Mouse (Mus musculus): ENCODE data around the gene Ormdl2.
"Not testable (repeated sequence)": the region's sequence is repeated elsewhere in the genome, so short reads cannot be mapped to it uniquely, and the experiment has no call there.

Gene Ormdl2

DNA sequence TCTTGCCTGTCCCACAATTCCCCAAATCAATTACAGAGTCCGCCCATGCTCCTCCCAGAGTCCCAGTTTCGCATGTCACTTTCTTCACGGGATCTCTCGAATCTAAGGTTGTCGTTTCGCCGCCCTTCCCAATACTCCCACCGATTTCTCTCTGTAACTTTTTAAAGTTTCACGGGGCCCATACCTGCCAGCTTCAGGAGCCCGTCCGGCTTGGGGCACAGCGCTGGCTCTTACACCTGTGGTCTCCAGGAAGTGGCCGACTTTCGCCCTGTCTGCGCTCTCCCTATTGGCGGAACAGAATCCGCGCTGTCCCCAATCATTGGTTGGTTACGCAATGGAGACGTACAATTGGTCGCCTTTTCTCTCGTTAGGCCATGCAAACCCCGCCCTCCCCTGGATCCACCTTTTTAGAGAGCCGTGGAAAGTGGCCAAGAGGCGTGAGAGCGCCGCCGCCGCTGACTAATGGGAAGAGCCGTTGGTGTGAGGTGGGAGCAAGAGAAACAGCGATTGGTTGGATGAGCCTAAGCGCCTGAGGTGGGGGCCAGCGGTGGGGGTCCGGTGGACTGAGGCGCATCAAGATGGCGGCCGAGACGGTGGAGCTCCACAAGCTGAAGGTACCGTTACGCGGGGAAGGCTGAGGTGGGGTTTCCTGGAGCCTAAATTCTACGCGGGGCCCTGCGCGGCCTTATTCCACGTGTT is at the start of gene Ormdl2:
Gene Ormdl2 (minus strand): TSS at position 288 of the 699 bp plus-strand sequence.
- peak; percentile 99 for DNase-seq (ENCODE audit: low read depth, low spot score)

DNA sequence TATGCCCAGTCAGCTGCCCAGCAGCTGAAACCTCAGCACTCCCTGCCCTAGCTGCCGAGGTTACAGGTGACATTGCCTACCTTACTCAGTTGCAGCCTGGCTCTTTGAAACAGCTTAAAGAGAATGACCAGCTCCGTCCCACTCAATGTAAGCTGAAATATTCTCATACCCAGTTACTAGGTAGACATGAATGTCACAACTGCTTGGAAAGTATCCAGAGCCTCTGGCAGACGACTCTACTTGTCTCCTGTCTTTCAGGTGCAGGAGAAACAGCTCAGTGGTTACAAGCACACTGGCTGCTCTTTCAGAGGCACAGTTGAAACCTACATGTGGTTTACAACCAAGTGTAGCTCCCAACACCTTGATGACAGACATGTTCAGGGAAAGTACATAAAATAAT is 48.9 kb upstream of the Ormdl2 start:
- DNase-seq (ENCODE audit: low read depth, low spot score): no peak

- no peak for DNase-seq (ENCODE audit: low read depth, low spot score)
Observed at GRCm38 (mm10) chr10:128866518-128866917, 45.1 kb upstream of the Ormdl2 start.

DNA sequence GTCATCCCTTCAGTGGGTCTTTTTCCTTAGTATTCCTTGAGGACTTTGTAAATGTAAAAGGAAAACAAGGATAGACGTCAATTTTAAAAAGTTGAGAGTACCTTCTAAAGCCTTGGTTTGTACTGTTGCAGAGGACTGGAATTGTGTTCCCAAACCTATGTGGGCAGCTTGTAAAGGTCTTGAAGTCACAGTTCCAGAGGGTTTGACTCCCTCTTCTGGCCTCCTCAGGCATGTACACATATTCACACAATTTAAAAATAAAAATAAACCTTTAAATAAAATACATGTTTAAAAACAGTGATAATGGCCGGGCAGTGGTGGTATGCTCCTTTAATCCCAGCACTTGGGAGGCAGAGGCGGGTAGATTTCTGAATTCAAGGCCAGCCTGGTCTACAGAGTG is 44.6 kb upstream of the Ormdl2 start:
- DNase-seq (ENCODE audit: low read depth, low spot score): peak; percentile 9

DNA sequence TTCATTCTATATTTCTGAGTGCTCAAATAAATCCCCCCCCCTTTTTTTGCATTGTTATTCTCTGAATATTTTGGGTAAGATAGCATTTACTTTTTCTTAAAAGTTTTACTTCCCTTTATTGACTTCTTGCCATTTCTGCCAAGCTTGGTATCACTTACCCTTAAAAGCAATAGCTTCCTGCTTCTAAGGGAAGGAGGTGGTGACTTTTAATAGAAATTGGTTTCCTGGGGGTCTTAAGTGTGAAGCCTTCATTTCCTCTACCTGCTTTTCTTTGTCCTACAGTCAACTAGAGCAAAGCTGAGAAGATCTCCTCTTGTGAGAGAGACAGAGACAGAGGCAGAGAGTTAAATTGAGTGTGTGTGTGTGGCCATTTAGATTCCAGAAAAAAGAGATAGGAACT is 39.7 kb upstream of the Ormdl2 start:
- no peak for DNase-seq (ENCODE audit: low read depth, low spot score)

GRCm38 (mm10) chr10:128850339-128850738 is 28.9 kb upstream of the Ormdl2 start:
- DNase-seq (ENCODE audit: low read depth, low spot score): no peak

- DNase-seq (ENCODE audit: low read depth, low spot score): no peak
Observed at GRCm38 (mm10) chr10:128848426-128848825, 27.0 kb upstream of the Ormdl2 start.

DNA sequence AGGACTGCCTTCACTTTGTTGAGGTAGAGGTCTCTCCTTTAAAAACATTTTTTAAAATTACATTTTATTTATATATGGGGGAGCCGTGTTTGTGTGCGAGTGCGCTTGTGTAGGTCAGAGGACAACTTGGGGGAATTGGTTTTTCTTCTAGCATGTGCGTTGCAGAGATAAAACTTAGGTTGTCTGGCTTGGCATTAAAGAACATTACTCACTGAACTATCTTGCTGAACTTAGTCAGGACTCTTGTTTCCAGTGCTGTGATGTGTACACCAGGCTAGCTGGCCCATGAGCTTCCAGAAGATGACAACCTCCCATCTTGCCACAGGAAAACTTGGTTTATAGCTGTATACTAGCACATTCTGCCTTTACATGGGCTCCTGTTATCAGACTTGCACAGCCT is 25.2 kb upstream of the Ormdl2 start:
- DNase-seq (ENCODE audit: low read depth, low spot score): no peak

- peak; percentile 11 for DNase-seq (ENCODE audit: low read depth, low spot score)
Observed at GRCm38 (mm10) chr10:128845516-128845915, 24.1 kb upstream of the Ormdl2 start.

GRCm38 (mm10) chr10:128843260-128843659 is 21.8 kb upstream of the Ormdl2 start:
- DNase-seq (ENCODE audit: low read depth, low spot score): no peak

DNA sequence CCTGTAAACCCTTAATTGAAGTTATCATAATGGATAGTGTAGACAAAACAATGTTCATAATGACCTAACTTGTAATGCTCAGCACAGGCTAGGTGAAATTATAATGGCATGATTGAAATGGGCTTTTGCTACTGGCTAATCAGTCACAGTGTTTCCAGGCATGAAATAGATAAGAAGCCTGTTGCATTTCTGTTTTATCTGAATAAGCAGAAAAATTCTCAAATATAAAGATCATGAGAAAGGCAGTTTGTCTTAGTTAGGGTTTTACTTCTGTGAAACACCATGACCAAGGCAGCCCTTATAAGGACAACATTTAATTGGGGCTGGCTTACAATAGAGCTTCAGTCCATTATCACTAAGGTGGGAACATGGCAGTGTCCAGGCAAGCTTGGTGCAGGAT is 19.2 kb upstream of the Ormdl2 start:
- no peak for DNase-seq (ENCODE audit: low read depth, low spot score)

- DNase-seq (ENCODE audit: low read depth, low spot score): no peak
Observed at GRCm38 (mm10) chr10:128839434-128839833, 18.0 kb upstream of the Ormdl2 start.

- DNase-seq (ENCODE audit: low read depth, low spot score): no peak
Observed at GRCm38 (mm10) chr10:128837400-128837799, 16.0 kb upstream of the Ormdl2 start.

DNA sequence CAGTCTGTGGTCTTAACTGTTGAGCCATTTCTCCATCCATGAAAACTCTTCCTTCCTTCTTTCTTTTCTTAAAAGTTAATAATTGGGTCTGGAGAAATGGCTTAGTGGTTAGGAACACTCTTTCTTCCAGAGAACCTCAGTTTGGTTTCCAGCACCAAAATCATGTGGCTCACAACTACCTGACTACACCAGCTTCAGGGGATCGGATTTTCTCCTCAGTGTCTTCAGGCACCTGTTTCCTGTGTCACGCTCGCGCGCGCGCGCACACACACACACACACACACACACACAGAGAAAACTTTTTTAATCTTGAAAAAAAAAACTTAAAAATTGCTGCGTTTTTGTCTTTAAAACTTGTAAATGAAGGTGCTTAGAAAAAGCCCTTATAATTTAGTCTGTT is 2.4 kb upstream of the Ormdl2 start:
- peak; percentile 21 for DNase-seq (ENCODE audit: low read depth, low spot score)

DNA sequence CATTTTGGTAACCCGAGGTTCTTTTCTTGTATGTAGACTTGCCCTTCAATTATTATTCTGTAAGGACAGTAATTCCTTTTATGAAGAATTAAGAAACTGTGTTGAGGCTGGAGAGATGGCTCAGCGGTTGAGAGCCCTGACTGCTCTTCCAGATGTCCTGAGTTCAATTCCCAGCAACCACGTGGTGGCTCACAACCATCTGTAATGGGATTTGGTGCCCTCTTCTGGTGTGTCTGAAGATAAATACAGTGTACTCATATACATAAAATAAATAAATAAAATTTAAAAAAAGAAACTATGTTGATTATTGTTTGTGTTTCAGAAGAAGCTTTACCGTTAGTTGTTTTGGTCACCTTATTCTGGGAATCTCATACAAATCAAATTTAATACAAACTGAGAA is 1.6 kb upstream of the Ormdl2 start:
- DNase-seq (ENCODE audit: low read depth, low spot score): not testable (repeated sequence)

GRCm38 (mm10) chr10:128822135-128822534 is 690 bp upstream of the Ormdl2 start:
- no peak for DNase-seq (ENCODE audit: low read depth, low spot score)

GRCm38 (mm10) chr10:128820217-128820616 is 1.2 kb downstream of the Ormdl2 start:
- DNase-seq (ENCODE audit: low read depth, low spot score): no peak

GRCm38 (mm10) chr10:128817033-128817432 is 4.4 kb downstream of the Ormdl2 start, which contains the start of gene Sarnp:
Gene Sarnp (plus strand): TSS chr10:128817333.
- DNase-seq (ENCODE audit: low read depth, low spot score): no peak

DNA sequence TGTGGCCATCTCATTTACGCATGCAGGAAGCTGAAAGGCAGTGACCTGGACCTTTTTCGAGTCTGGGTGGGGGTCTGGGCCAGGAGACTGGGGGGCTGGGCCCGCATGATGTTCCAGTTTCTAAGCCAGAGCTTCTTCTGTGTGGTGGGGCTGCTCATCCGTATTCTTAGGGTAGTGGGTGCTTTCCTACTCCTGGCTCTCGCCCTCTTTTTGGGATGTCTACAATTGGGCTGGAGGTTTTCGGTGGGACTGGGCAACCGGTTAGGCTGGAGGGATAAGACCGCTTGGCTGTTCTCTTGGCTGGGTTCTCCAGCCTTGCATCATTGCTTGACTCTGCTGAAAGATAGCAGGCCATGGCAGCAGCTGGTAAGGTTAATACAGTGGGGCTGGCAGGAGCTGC is 14.4 kb downstream of the Ormdl2 start:
- DNase-seq (ENCODE audit: low read depth, low spot score): no peak

GRCm38 (mm10) chr10:128806086-128806485 is 15.4 kb downstream of the Ormdl2 start:
- DNase-seq (ENCODE audit: low read depth, low spot score): no peak

- DNase-seq (ENCODE audit: low read depth, low spot score): peak; percentile 99
Observed at GRCm38 (mm10) chr10:128805092-128806000, 16.1 kb downstream of the Ormdl2 start.

DNA sequence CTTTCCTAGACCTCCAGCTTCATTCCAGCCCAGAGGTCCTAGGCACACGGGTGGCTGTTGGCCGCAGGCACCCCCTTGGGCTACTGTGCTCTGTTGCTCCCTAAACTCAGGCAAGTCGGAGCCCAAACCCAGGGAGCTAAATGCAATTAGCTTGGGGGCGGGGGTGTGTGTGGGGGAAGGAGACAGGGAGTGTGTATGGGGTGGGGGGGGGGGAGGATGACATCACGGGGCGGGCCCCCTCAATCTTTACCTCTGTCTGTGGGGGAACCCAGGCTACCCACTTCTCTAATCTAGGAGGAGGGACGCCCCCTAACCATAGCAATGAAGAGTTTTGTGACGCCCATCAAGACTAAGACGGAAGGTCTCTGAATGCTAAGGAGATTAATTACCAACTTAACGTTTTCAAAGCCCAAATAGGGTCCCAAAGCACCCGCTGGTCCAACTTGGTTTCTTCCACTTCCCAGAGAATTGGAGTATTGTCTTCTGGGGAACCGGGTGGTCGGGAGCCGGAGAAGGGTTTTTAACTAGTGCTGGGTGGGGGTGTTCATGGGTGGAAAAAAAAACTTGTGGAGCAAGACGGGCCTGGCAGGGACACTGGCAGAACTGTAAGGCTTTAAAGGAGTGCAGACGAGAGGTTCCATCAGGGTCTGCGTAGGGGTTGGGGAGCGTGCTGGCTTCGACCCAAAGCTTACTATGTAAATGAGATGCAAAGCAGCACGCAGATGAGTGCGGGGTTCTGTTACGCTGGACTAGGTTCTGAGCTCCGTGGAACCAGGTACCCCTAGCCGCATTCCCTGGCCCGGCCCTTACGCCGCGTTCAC is 17.0 kb downstream of the Ormdl2 start, which contains the start of gene Tmem198b:
Gene Tmem198b (minus strand): TSS at position 100 of the 821 bp plus-strand sequence.
- DNase-seq (ENCODE audit: low read depth, low spot score): peak; percentile 59

Data from CD4-positive helper T cell, adult 2 months (primary cell).